Mouse (Mus musculus): ENCODE measurements around the gene Flg.

Gene Flg

GRCm38 (mm10) chr3:93273223-93273622, at the start of gene Flg:
Gene Flg, plus strand, starts transcription at chr3:93273523.
- DNase-seq: no peak

- no peak for DNase-seq
Observed at GRCm38 (mm10) chr3:93297542-93297941, 24.2 kb downstream of the Flg start.

- no peak for DNase-seq
Observed at GRCm38 (mm10) chr3:93299832-93300231, 26.5 kb downstream of the Flg start.

GRCm38 (mm10) chr3:93301896-93302295, 28.6 kb downstream of the Flg start:
- DNase-seq: no peak

- no peak for DNase-seq
Observed at GRCm38 (mm10) chr3:93306142-93306541, 32.8 kb downstream of the Flg start.

- no peak for DNase-seq
Observed at GRCm38 (mm10) chr3:93311371-93311770, 38.0 kb downstream of the Flg start.

- no peak for DNase-seq
Observed at GRCm38 (mm10) chr3:93314388-93314787, 41.1 kb downstream of the Flg start.

- DNase-seq: no peak
Observed at GRCm38 (mm10) chr3:93319449-93319848, 46.1 kb downstream of the Flg start, which contains the start of gene Hrnr. Gene Hrnr, plus strand, starts transcription at chr3:93319749.

- DNase-seq: no peak
Observed at GRCm38 (mm10) chr3:93337749-93338148, 64.4 kb downstream of the Flg start.

GRCm38 (mm10) chr3:93340021-93340420, 66.7 kb downstream of the Flg start:
- no peak for DNase-seq
